Mouse (Mus musculus) testis, adult 2 months (tissue): ENCODE measurements around the gene Tk1. TPM values are rescaled to one million over a fixed set of nuclear protein-coding genes. Genes with fewer than 3 reads are reported as not detected.

Experiments
- H3K27ac ChIP-seq: fragments of 200-500 bp; 2 replicates; pipeline ENCODE4 v1.5.1; 2012; ENCODE audit warnings: low read depth, low read length; ENCODE audit not compliant: control insufficient read depth, insufficient read depth
- H3K27me3 ChIP-seq: fragments of 200-500 bp; 2 replicates; pipeline ENCODE4 v1.6.1; 2012; ENCODE audit warnings: mild to moderate bottlenecking, low read length, moderate library complexity; ENCODE audit not compliant: control insufficient read depth, insufficient read depth
- H3K36me3 ChIP-seq: fragments of 200-500 bp; 2 replicates; pipeline ENCODE4 v1.6.1; 2012; ENCODE audit warnings: mild to moderate bottlenecking, low read length; ENCODE audit not compliant: control insufficient read depth, insufficient read depth
- H3K4me1 ChIP-seq: fragments of 200-500 bp; 2 replicates; pipeline ENCODE4 v1.6.1; 2012; ENCODE audit warnings: low read length; ENCODE audit not compliant: control insufficient read depth, insufficient read depth
- H3K4me3 ChIP-seq: fragments of 200-500 bp; 2 replicates; pipeline ENCODE4 v1.5.1; 2012; ENCODE audit warnings: low read depth, mild to moderate bottlenecking, low read length, moderate library complexity, mixed read lengths; ENCODE audit not compliant: control insufficient read depth
- CTCF ChIP-seq: fragments of 200-500 bp; IDR thresholded peaks from 2 replicates; pipeline ENCODE4 v1.5.1; 2012; ENCODE audit warnings: low read depth, mild to moderate bottlenecking, inconsistent platforms, low read length, moderate library complexity; ENCODE audit not compliant: control insufficient read depth, insufficient read depth, insufficient replicate concordance
- POLR2A ChIP-seq: fragments of 200-500 bp; IDR thresholded peaks from 2 replicates; pipeline ENCODE4 v1.6.1; 2012; ENCODE audit warnings: low read depth, mild to moderate bottlenecking, inconsistent platforms, low read length, moderate library complexity; ENCODE audit not compliant: control insufficient read depth
- polyA plus RNA-seq: library from polyadenylated mRNA; depleted of rRNA; stranded (reverse); fragments of >200 nt; gene quantifications from 2 replicates; pipeline ENCODE4 v1.2.3, GENCODE M21; 2012

Gene Tk1
- polyA plus RNA-seq, 1 experiment, result 5.8 TPM

DNA sequence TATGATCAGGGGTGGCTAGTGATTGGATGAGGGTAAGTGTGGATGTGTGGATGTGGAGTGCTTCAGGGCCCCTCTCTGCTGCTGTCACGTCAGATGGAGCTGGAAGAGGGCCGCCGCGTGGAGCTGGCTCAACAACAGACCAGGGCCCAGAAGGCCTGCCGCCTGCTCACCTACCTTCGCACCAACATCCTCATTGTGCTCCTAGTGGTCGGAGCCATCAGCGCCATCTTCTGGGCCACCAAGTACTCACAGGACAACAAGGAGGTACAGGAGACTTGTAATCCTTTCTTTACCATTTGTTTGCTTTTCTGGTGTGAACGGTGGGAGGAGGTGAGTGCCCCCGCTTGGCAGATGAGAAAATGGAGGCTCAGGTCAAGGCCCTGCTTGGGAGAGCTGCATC is 39.6 kb downstream of the Tk1 start:
- H3K4me3 ChIP-seq, result no peak overlapping the region
- H3K27ac ChIP-seq, result no peak overlapping the region
- no peaks in the 10 kb centered on the region for H3K27me3 ChIP-seq
- no peaks in the 10 kb centered on the region for H3K36me3 ChIP-seq
- TF ChIP-seq CTCF, result peak; percentile 50; the same call in 1 of the 2 replicates
- no peak for TF ChIP-seq POLR2A
- H3K4me1 ChIP-seq, result peaks cover 8% of the 10 kb centered on the region

DNA sequence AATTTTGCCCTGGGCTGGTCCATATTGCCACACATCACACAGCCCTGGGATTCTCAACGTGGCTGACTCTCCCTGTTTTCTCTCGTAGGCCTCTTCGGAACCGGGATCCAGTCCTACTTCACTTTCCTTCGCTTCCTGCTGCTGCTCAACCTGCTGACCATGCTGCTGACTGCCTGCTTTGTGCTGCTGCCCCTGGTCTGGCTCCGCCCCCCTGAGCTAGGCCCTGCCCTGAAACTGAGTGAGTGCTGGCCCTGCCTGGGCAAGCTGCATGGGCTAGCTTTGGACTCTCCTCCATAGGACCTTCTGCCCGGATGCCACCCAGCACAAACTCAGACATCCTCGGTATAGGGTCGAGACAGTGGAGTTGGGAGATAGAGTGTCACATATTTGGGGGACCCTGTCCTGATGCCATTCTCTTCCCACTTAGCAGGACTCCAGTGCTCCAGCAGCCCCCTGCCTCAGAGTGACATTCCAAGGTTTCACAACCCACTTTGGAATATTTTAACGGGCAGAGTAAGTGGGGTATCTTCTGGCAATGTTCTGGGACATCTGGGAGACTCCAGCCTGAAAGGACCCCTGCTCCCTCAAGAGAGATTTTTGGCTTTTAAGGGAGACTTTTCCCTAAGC is 42.1 kb downstream of the Tk1 start:
- H3K4me1 ChIP-seq, result peaks cover 26% of the 10 kb centered on the region
- H3K27ac ChIP-seq, result no peak overlapping the region
- TF ChIP-seq CTCF, result no peak
- TF ChIP-seq POLR2A, result no peak
- no peaks in the 10 kb centered on the region for H3K27me3 ChIP-seq
- H3K36me3 ChIP-seq, result no peaks in the 10 kb centered on the region
- H3K4me3 ChIP-seq, result no peak overlapping the region

DNA sequence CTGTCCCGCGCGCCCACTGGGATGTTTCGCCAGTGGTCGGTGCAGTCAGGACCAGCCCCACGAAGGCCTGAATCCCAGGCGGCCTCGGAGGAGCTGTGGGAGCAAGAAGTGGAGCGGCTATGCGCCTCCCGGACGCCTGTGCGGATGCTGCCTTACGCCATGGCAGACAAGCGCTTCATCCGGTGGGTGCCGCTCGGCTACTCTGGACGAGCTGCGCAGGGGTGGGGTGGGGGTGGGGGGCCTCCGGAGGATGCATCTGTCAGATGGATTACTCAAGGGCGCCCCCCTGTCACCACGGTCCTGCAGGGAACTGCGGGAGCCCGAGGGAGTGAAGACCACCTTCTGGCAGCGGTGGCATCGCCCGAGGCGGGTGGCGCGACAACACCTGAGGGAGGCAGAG is 42.8 kb downstream of the Tk1 start:
- H3K4me1 ChIP-seq, result peaks cover 29% of the 10 kb centered on the region
- H3K27me3 ChIP-seq, result no peaks in the 10 kb centered on the region
- TF ChIP-seq CTCF, result no peak
- no peak for TF ChIP-seq POLR2A
- H3K36me3 ChIP-seq, result no peaks in the 10 kb centered on the region
- no peak overlapping the region for H3K27ac ChIP-seq
- no peak overlapping the region for H3K4me3 ChIP-seq

DNA sequence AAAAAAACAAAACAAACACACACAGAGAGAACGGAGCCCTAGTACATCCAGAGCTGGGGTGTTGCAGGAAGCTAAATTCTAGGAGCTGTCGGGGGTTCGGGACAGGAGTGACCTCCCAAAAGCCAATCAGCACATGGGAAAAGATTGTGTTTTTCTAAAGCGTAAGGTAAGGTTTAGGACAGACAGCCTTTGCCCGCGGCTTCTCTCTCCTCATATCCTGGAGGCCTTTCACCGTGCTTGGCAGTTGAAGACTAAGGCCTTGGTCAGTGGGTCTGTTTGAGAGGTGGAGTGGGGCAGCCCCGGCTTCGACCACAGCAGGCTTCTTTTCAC is 43.2 kb downstream of the Tk1 start:
- H3K27ac ChIP-seq, result no peak overlapping the region
- TF ChIP-seq POLR2A, result no peak
- no peak for TF ChIP-seq CTCF
- H3K4me1 ChIP-seq, result peaks cover 29% of the 10 kb centered on the region
- H3K4me3 ChIP-seq, result no peak overlapping the region
- no peaks in the 10 kb centered on the region for H3K36me3 ChIP-seq
- no peaks in the 10 kb centered on the region for H3K27me3 ChIP-seq

GRCm38 (mm10) chr11:117781993-117782704 is 43.7 kb downstream of the Tk1 start, which contains the start of the genes Tmc8 and Tmc6:
Gene Tmc8, plus strand, starts transcription at chr11:117782076.
Gene Tmc6, minus strand, starts transcription at chr11:117782198.
- Histone ChIP-seq H3K27me3 (no peaks in the 10 kb centered on the region), H3K27ac (peak within 1 kb of the TSS; percentile 49; the same call in 1 of the 2 replicates), H3K4me3 (peak within 1 kb of the TSS; percentile 2), H3K4me1 (peaks cover 29% of the 10 kb centered on the region), H3K36me3 (no peaks in the 10 kb centered on the region)
- TF ChIP-seq POLR2A (no peak), CTCF (no peak)

DNA sequence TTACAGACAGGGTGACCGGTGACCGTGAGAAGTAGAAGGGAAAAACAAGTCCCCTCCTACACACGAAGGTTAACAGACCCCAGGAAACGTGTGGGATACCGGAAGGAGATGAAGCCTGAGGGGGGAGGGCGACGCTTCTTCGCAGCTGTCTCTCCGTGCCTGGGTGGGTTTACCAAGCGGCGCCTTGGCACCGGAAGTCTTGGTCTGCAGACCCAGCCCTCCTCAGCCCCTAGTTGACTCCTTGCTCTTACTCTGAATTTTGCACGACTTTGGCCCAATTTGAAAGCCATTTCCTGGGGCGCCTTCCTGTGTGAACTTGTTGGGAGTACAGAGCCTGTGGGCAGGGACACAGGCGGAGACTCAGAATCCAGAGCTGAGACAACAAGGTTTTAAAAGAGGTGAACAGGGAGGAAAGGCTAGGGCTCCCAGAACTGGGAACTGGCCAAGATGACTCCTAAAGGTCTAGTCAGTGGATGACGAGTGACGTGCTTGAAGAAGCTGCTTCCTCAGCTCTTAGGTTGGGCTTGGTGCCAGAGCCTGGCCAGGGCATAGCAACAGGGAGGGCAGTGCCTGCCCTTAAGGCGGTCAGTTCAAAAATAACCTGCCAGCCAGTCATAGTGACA is 44.6 kb downstream of the Tk1 start:
- peaks cover 29% of the 10 kb centered on the region for H3K4me1 ChIP-seq
- H3K36me3 ChIP-seq, result no peaks in the 10 kb centered on the region
- peak overlapping the region; percentile 49; the same call in 1 of the 2 replicates for H3K27ac ChIP-seq
- no peaks in the 10 kb centered on the region for H3K27me3 ChIP-seq
- peak overlapping the region; percentile 2 for H3K4me3 ChIP-seq
- TF ChIP-seq POLR2A (no peak), CTCF (no peak)

DNA sequence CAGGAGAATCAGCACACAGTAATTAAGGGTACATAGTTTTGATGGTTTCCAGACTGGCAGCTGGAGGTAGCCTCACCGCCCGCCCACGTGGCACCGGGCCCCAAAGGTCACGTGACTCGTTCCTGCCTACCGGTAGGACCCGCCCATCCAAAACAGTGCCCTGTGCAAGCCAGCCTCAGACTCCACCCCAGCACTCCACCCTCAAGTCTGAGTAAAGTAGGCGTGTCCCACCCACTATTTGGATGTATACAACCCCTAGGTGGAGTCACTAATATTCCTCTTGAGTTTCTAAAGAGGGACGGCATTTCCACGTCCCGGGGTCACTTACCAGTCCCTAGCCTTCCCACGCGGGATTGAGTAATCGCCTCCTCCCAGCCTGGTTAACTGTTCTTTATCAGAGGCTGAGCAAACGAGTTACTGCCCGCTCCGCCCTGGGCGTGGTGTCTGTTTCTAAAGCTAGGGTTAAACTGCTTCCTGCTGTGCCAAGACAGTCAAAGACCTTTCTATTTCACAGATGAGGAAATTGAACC is 45.2 kb downstream of the Tk1 start:
- Histone ChIP-seq H3K4me1 (peaks cover 29% of the 10 kb centered on the region), H3K36me3 (no peaks in the 10 kb centered on the region), H3K27me3 (no peaks in the 10 kb centered on the region), H3K4me3 (peak overlapping the region; percentile 76), H3K27ac (peak overlapping the region; percentile 69)
- TF ChIP-seq POLR2A (no peak; the same call in 1 of the 2 replicates), CTCF (no peak)
